Mouse (Mus musculus) myocyte (in vitro differentiated cells): Measurements from ENCODE around the gene Dqx1. TPM values are rescaled to one million over a fixed set of nuclear protein-coding genes. Genes with fewer than 3 reads are reported as not detected.

ENCODE experiments used
- H3K27me3 ChIP-seq: one replicate; pipeline ENCODE4 v1.6.1; 2011; ENCODE audit not compliant: control insufficient read depth, insufficient read depth, insufficient read length
- H3K36me3 ChIP-seq: one replicate; pipeline ENCODE4 v1.6.1; 2011; ENCODE audit not compliant: control insufficient read depth, insufficient read depth
- H3K4me2 ChIP-seq: one replicate; pipeline ENCODE4 v1.6.1; 2011; ENCODE audit warnings: low read depth, control low read depth
- H3K4me3 ChIP-seq: one replicate; pipeline ENCODE4 v1.5.1; 2011; ENCODE audit warnings: mild to moderate bottlenecking, control low read depth, moderate library complexity
- H3K79me2 ChIP-seq: one replicate; pipeline ENCODE4 v1.6.1; 2011; ENCODE audit not compliant: control insufficient read depth, insufficient read depth
- H3ac ChIP-seq: one replicate; pipeline ENCODE4 v1.6.1; 2011; ENCODE audit not compliant: control insufficient read depth, insufficient read length
- CEBPB ChIP-seq: IDR thresholded peaks from 2 replicates; pipeline ENCODE4 v1.6.1; 2011; ENCODE audit warnings: mild to moderate bottlenecking, moderate library complexity; ENCODE audit not compliant: poor library complexity, insufficient read depth, severe bottlenecking
- E2F4 ChIP-seq: IDR thresholded peaks from one replicate; pipeline ENCODE4 v1.6.1; 2011; ENCODE audit warnings: mild to moderate bottlenecking, control low read depth, moderate library complexity; ENCODE audit not compliant: insufficient read depth
- MAX ChIP-seq: IDR thresholded peaks from one replicate; pipeline ENCODE4 v1.6.1; 2011; ENCODE audit warnings: low read depth, mild to moderate bottlenecking, control low read depth
- MYOD1 ChIP-seq, 3 experiments: IDR thresholded peaks; one replicate each; pipeline ENCODE4 v1.6.1; 2011; ENCODE audit warnings: control low read depth in 2 of 3, low read depth in 2 of 3, mild to moderate bottlenecking in 2 of 3, moderate library complexity in 1 of 3; ENCODE audit not compliant: insufficient read length in 2 of 3, control insufficient read depth in 1 of 3
- MYOG ChIP-seq, 3 experiments: IDR thresholded peaks; one replicate each; pipeline ENCODE4 v1.6.1; 2011; ENCODE audit warnings: control low read depth in 2 of 3, low read depth in 2 of 3, mild to moderate bottlenecking in 2 of 3; ENCODE audit not compliant: insufficient read length in 2 of 3, control insufficient read depth in 1 of 3, insufficient read depth in 1 of 3
- POLR2A ChIP-seq: IDR thresholded peaks from one replicate; pipeline ENCODE4 v1.6.1; 2011; ENCODE audit warnings: low read depth, mild to moderate bottlenecking, control low read depth, moderate library complexity; ENCODE audit not compliant: insufficient read length
- POLR2AphosphoS2 ChIP-seq: IDR thresholded peaks from one replicate; pipeline ENCODE4 v1.6.1; 2011; ENCODE audit warnings: low read depth, control low read depth; ENCODE audit not compliant: insufficient read length
- REST ChIP-seq: IDR thresholded peaks from one replicate; pipeline ENCODE4 v1.6.1; 2011; ENCODE audit warnings: mild to moderate bottlenecking, control low read depth, moderate library complexity; ENCODE audit not compliant: insufficient read depth, insufficient read length
- SRF ChIP-seq: IDR thresholded peaks from one replicate; pipeline ENCODE4 v1.6.1; 2011; ENCODE audit warnings: low read depth; ENCODE audit not compliant: control insufficient read depth, insufficient read length
- TCF12 ChIP-seq: IDR thresholded peaks from one replicate; pipeline ENCODE4 v1.6.1; 2011; ENCODE audit warnings: mild to moderate bottlenecking, control low read depth; ENCODE audit not compliant: poor library complexity, insufficient read depth, severe bottlenecking
- TCF3 ChIP-seq: IDR thresholded peaks from one replicate; pipeline ENCODE4 v1.6.1; 2011; ENCODE audit warnings: low read depth, control low read depth; ENCODE audit not compliant: insufficient read length
- USF1 ChIP-seq: IDR thresholded peaks from one replicate; pipeline ENCODE4 v1.6.1; 2011; ENCODE audit warnings: low read depth, mild to moderate bottlenecking, control low read depth, moderate library complexity
- polyA plus RNA-seq: library from polyadenylated mRNA; unstranded; fragments of >200 nt; fragmentation: generic; extraction: Trizol; gene quantifications from one replicate; pipeline ENCODE4 v1.2.1, GENCODE M21; 2012; ENCODE audit warnings: missing spikeins

Gene Dqx1
- polyA plus RNA-seq, 1 experiment = 0.24 TPM

- peaks cover 1% of the 10 kb centered on the region for H3K79me2 ChIP-seq
- H3K27me3 ChIP-seq = no peaks in the 10 kb centered on the region
- TF ChIP-seq CEBPB (no peak), POLR2AphosphoS2 (no peak), MAX (no peak), MYOD1 (IDR thresholded peaks at IDR 0.05; ENCODE audit: control insufficient read depth in 1 of 3, insufficient read length in 2 of 3, low read depth in 2 of 3) (no peak), USF1 (no peak), POLR2A (no peak), MYOG (IDR thresholded peaks at IDR 0.05; ENCODE audit: control insufficient read depth in 1 of 3, insufficient read depth in 1 of 3, insufficient read length in 2 of 3, low read depth in 2 of 3) (no peak), E2F4 (no peak), TCF3 (no peak), TCF12 (no peak), REST (no peak)
- H3K36me3 ChIP-seq = no peaks in the 10 kb centered on the region
- H3ac ChIP-seq = no peak overlapping the region
- H3K4me2 ChIP-seq = no peak overlapping the region
- no peak overlapping the region for H3K4me3 ChIP-seq
These were observed 46.5 kb downstream of the Dqx1 start for GRCm38 (mm10) chr6:83104158-83104557.

GRCm38 (mm10) chr6:83107566-83108400, 50.1 kb downstream of the Dqx1 start:
- Histone ChIP-seq H3K27me3 (no peaks in the 10 kb centered on the region), H3K36me3 (peaks cover 3% of the 10 kb centered on the region), H3K4me2 (peak overlapping the region; percentile 97), H3ac (peak overlapping the region; percentile 85), H3K79me2 (peaks cover 16% of the 10 kb centered on the region), H3K4me3 (peak overlapping the region; percentile 93)
- TF ChIP-seq MYOG (IDR thresholded peaks at IDR 0.05; ENCODE audit: control insufficient read depth in 1 of 3, insufficient read depth in 1 of 3, insufficient read length in 2 of 3, low read depth in 2 of 3) (no peak), POLR2A (peak; percentile 5)

DNA sequence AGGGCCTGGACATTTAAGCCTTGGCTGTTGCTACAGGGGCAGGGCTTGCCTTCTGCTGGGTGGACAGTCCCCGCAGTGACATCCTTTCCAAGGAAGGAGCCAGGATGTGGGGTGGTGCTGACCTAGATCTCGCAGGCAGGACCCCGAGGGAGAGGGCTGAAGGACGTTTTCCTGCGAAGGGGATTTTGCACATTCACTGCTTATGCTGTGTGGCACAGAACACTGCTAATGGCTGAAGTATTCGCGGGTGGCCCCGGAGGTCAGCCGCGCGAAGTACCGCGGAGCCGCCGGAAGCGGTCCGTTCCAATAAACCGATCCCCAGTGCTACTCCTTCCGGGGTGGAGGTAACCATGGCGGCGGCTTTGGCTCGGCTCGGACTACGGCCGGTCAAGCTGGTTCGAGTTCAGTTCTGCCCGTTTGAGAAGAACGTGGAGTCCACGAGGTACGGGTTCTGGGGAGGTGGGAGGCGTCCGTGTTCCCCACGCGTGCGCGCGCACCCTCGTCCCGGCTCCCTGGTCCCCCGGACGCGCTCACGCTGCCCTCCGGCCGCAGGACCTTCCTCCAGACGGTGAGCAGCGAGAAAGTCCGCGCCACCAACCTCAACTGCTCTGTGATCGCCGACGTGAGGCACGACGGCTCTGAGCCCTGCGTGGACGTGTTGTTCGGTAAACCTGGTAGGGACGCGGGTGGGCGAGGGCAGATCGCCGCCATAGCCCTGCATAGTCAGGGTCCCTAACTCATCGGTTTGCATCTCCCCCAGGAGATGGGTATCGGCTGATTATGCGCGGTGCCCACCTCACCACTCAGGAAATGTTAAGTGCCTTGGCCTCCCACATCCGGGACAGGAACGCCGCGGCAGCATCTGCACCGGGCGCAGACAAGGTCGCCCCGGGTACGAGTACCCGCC, 51.4 kb downstream of the Dqx1 start, which contains the start of gene Mrpl53:
Gene Mrpl53 (plus strand): TSS at position 279 of the 907 bp plus-strand sequence.
- peak within 1 kb of the TSS; percentile 85 for H3ac ChIP-seq
- TF ChIP-seq TCF12 (no peak), CEBPB (no peak), E2F4 (peak; percentile 49), SRF (peak; percentile 49), POLR2AphosphoS2 (peak; percentile 81), MYOD1 (IDR thresholded peaks at IDR 0.05; ENCODE audit: control insufficient read depth in 1 of 3, insufficient read length in 2 of 3, low read depth in 2 of 3) (peak in 2 of 3 experiments; percentile 0 to 23), MAX (no peak), POLR2A (peak; percentile 59), MYOG (IDR thresholded peaks at IDR 0.05; ENCODE audit: control insufficient read depth in 1 of 3, insufficient read depth in 1 of 3, insufficient read length in 2 of 3, low read depth in 2 of 3) (peak in 1 of 3 experiments; percentile 12), REST (no peak), TCF3 (no peak), USF1 (no peak)
- H3K79me2 ChIP-seq = peaks cover 16% of the 10 kb centered on the region
- H3K4me3 ChIP-seq = peak within 1 kb of the TSS; percentile 93
- H3K36me3 ChIP-seq = peaks cover 3% of the 10 kb centered on the region
- no peaks in the 10 kb centered on the region for H3K27me3 ChIP-seq
- peak within 1 kb of the TSS; percentile 97 for H3K4me2 ChIP-seq

GRCm38 (mm10) chr6:83111510-83112136, 54.0 kb downstream of the Dqx1 start:
- TF ChIP-seq REST = no peak
- TF ChIP-seq SRF = no peak
- Histone ChIP-seq H3K36me3 (peaks cover 3% of the 10 kb centered on the region), H3K27me3 (no peaks in the 10 kb centered on the region), H3K79me2 (peaks cover 26% of the 10 kb centered on the region), H3K4me3 (no peak overlapping the region), H3K4me2 (no peak overlapping the region), H3ac (no peak overlapping the region)
